Mouse (Mus musculus) right cerebral cortex, adult 2 months (tissue): ENCODE results near the gene Tmem108.
A peak's percentile ranks its signal among the peaks of the same experiment; 100 is the strongest.

Experiments used
- DNase-seq, 2 experiments: peaks; one replicate each; pipeline ENCODE4 v3.0.0; 2021 to 2022; ENCODE audit warnings: low spot score in 2 of 2

Gene Tmem108

GRCm38 (mm10) chr9:103761647-103762084 is at the start of gene Tmem108:
Gene Tmem108, minus strand, starts transcription at chr9:103761837.
- peak; percentile 90 for DNase-seq

DNA sequence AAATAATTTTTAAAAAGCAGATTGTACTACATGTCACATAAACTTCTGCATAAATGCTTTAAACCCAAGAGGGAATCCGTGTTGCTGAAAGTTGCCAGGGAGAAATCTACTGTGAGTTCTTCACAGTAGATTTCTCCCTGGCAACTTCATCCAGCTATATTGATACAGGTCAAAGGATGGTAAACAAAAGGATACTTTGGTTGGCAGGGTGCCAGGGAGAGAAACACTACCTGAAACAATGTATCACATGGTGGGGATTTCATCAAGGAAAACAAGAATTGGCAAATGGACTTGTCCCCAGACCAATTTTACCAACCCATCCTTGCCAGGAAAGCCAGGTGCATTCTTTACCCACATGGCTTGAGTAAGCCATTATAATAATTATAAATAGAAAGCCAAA is 27.4 kb upstream of the Tmem108 start:
- DNase-seq: no peak

GRCm38 (mm10) chr9:103784156-103784555 is 22.5 kb upstream of the Tmem108 start:
- DNase-seq: peak; percentile 42 to 49

GRCm38 (mm10) chr9:103783276-103783675 is 21.6 kb upstream of the Tmem108 start:
- DNase-seq: no peak

- DNase-seq: no peak
Observed at GRCm38 (mm10) chr9:103782306-103782705, 20.7 kb upstream of the Tmem108 start.

- DNase-seq: no peak
Observed at GRCm38 (mm10) chr9:103781407-103781806, 19.8 kb upstream of the Tmem108 start.

- no peak for DNase-seq
Observed at GRCm38 (mm10) chr9:103780598-103780997, 19.0 kb upstream of the Tmem108 start.

DNA sequence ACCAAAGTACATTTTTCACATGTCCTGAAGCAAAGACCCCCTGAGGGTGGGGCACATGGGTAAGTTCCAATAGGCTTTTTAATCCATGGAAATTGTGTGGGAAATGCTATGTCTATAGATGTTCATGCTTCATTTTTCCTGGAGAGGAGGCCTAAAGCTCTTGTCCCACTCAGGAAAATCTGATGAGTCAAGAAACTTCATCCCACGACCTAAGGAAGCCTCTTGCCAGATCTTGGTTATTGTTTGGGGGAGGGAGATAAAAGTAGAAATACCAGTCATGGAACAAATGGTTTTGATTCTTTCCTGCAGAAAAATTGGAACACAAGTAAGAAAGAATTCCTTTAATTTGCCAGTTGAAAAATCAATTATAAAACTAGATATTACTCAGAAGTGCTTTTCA is 16.5 kb upstream of the Tmem108 start:
- peak in 1 of 2 experiments; percentile 23 for DNase-seq

- DNase-seq: peak in 1 of 2 experiments; percentile 44
Observed at GRCm38 (mm10) chr9:103761151-103761571, 476 bp downstream of the Tmem108 start.

DNA sequence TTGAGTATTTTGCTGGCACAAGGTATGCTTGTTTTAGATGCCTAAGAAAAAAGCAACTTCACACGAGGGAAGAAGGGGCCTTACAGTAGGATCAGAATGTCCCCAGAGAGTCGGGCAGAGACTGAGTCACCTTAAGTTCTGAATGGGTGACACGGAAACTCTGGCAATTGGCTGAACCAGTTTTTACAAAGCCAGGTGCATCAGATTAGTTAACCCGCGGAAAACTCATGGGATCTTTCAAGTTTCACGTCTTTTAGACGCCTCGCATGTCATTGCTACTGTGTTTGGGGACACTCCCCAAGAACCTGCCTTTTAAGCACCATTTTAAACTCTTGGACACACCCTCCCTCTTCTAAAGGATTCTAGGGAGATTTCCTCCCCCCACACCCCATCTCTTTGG is 1.3 kb downstream of the Tmem108 start:
- no peak for DNase-seq

DNA sequence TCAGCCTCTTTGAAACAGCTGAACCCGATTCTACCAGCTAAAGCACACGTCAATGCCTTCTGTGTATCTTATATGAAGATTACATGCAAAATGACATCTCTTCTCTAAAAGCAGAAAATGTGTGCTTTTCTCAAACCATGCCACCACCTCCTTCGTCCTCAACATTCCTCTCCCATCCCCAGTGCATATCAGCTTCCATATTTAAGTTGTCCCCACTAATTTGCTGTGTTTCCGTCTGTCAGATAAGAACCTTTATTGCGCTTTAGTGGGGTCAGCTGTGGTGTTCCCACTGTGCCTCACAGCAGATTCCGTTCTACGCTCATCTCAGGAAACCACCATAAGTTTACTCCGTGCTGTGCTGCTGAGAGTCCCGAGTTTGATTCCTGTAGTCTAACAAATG is 1.8 kb downstream of the Tmem108 start:
- no peak for DNase-seq

GRCm38 (mm10) chr9:103758930-103759695 is 2.5 kb downstream of the Tmem108 start:
- DNase-seq: peak; percentile 91 to 94

DNA sequence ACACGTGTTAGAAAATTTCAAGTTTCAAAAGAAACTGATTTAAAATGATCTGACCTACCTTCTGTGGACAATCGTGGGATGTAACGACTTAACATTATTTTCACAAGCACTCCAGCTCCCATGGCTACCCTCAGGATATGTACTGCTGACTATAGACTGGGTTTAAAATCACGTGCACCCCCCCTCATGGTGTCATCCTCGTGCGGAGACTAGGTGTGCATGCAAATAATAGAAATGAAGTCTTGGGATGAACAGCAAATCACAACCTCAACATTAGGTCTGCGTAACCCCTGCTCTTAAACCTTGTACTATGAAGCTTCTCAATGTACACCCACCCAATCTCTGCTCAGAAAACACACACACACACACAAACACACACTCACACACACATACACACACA is 3.4 kb downstream of the Tmem108 start:
- no peak for DNase-seq

GRCm38 (mm10) chr9:103752618-103753017 is 9.0 kb downstream of the Tmem108 start:
- no peak for DNase-seq

GRCm38 (mm10) chr9:103751568-103751967 is 10.1 kb downstream of the Tmem108 start:
- no peak for DNase-seq

- no peak for DNase-seq
Observed at GRCm38 (mm10) chr9:103750491-103750890, 11.1 kb downstream of the Tmem108 start.

GRCm38 (mm10) chr9:103746598-103746997 is 15.0 kb downstream of the Tmem108 start:
- no peak for DNase-seq

- DNase-seq: no peak
Observed at GRCm38 (mm10) chr9:103740145-103740544, 21.5 kb downstream of the Tmem108 start.

GRCm38 (mm10) chr9:103739062-103739461 is 22.6 kb downstream of the Tmem108 start:
- no peak for DNase-seq

DNA sequence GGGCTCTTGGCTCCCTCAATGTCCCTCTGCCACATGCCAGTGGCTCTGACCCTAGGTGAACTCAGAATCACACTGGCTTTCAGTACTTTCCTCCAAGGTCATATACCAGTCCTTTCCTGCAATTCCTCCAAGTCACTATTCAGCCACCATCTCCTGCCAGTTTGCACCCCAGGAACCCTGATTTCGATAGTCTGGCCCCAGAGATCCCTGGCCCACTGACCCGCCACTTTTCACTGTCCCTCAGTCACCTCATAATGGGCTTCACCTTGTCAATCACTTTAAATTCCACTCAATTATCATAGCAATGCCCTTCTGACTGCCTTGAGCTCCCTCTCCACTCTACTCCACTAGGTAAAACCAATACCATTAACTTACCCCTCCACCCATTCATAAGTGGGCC is 31.9 kb downstream of the Tmem108 start:
- DNase-seq: no peak

DNA sequence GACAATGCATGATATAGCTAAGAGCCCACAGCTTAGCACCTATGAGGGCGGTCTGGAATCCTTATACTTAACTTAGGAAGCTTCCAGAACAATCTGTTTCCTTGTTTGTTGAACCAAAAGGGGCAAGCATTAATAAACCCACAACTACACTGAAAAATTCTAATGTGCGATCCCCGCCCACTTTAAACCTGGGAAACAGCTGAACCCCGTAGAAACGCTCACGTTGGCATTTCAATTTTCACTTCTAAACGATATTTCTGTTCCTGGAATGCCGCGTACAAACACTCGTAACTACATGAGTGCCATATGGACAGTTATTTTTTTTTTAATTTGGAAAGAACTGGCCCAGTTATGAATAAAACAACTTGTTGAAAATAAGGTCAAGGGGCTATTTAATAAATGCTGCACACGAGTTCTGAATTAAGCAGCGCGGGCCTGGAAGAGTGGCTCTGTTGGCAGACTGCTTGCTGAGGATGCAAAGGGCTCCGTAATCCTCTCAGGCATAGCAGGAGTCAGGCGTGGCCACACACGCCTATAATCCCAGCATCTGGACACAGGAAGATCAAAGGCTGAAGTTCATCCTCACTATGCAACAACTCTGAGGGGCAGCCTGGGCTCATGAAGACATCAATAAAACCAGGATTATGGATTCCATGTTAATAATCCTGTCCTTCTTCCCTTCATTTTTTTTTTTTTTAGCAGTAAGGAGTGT is 34.7 kb downstream of the Tmem108 start:
- peak; percentile 35 to 42 for DNase-seq

GRCm38 (mm10) chr9:103725497-103725896 is 36.1 kb downstream of the Tmem108 start:
- DNase-seq: no peak

DNA sequence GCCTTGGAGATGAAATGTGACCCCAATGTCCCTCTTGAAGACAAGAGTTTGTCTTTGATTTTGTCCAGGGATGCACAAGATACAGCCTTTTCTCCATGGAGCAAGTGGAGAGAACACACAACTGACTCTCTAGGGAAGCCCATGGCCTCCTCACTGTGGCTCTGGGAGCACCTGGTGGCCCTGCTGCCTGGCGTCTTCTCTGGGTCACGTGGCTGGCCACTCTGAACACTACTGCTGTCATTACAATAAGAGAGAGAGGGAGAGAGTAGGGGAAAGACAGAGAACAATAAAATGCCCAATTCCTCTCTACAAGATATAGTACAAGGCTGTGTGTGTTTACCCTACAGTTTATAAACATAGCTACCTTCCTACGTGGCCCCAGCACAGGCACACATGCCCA is 40.2 kb downstream of the Tmem108 start:
- no peak for DNase-seq
